Mouse (Mus musculus) stomach, embryonic 16.5 days (tissue): Measurements from ENCODE around the gene Zglp1. TPM values are rescaled to one million over a fixed set of nuclear protein-coding genes. Genes with fewer than 3 reads are reported as not detected.
A peak's percentile ranks its signal among the peaks of the same experiment; 100 is the strongest.

Source experiments
- ATAC-seq: fragments of 200-750 bp; cut with Nextera tagmentation; 2 replicates; pipeline ENCODE4 v1.8.0; 2017; ENCODE audit warnings: moderate number of reproducible peaks, moderate TSS enrichment; ENCODE audit not compliant: insufficient read depth, low FRiP score
- H3K27ac ChIP-seq: fragments of 300-500 bp; sonication (generic); 2 replicates; pipeline ENCODE4 v1.5.1; 2014; ENCODE audit warnings: low read length
- H3K27me3 ChIP-seq: fragments of 300-500 bp; sonication (generic); 2 replicates; pipeline ENCODE4 v1.6.1; 2014; ENCODE audit warnings: low read length, control low read depth, mixed read lengths; ENCODE audit not compliant: control insufficient read depth, insufficient read depth
- H3K36me3 ChIP-seq: fragments of 300-500 bp; sonication (generic); 2 replicates; pipeline ENCODE4 v1.6.1; 2014; ENCODE audit warnings: low read length; ENCODE audit not compliant: control insufficient read depth, insufficient read depth
- H3K4me1 ChIP-seq: fragments of 300-500 bp; sonication (generic); 2 replicates; pipeline ENCODE4 v1.6.1; 2014; ENCODE audit warnings: low read length, control low read depth, mixed read lengths; ENCODE audit not compliant: control insufficient read depth, insufficient read depth
- H3K4me2 ChIP-seq: fragments of 300-500 bp; sonication (generic); 2 replicates; pipeline ENCODE4 v1.6.1; 2014; ENCODE audit warnings: low read depth, low read length, mixed read lengths
- H3K4me3 ChIP-seq: fragments of 300-500 bp; sonication (generic); replicated peaks from 2 replicates; pipeline ENCODE4 v1.5.1; 2014; ENCODE audit warnings: mild to moderate bottlenecking, low read length
- H3K9ac ChIP-seq: fragments of 300-500 bp; sonication (generic); 2 replicates; pipeline ENCODE4 v1.6.1; 2014; ENCODE audit warnings: low read length
- H3K9me3 ChIP-seq: fragments of 300-500 bp; sonication (generic); replicated peaks from 2 replicates; pipeline ENCODE4 v1.6.1; 2016; ENCODE audit warnings: low read length, control low read depth; ENCODE audit not compliant: control insufficient read depth
- WGBS: fragments of 180-500 bp; shearing (Covaris S2); extraction: QIAGEN DNeasy Blood & Tissue Kit; methylation state at CpG from one replicate; pipeline ENCODE4 v1.1.7; 2014; 5-methylcytosine and 5-hydroxymethylcytosine counted together
- polyA plus RNA-seq: library from polyadenylated mRNA; unstranded; fragments of >200 nt; fragmentation: Nextera tagmentation; extraction: Ambion mirVana; gene quantifications from 2 replicates; pipeline ENCODE4 v1.2.1, GENCODE M21; 2015

The Zglp1 gene
- polyA plus RNA-seq, 1 experiment from 2014 or later: 0.89 TPM

GRCm38 (mm10) chr9:21032491-21032890 lies 34.4 kb downstream of the Zglp1 start:
- Histone ChIP-seq H3K27ac (no peak overlapping the region), H3K4me2 (peak overlapping the region; percentile 97), H3K27me3 (peaks cover 62% of the 10 kb centered on the region), H3K9me3 (no peaks in the 10 kb centered on the region), H3K36me3 (no peaks in the 10 kb centered on the region), H3K4me1 (peaks cover 36% of the 10 kb centered on the region), H3K4me3 (peak overlapping the region; percentile 54), H3K9ac (peak overlapping the region; percentile 64; the same call in 1 of the 2 replicates)
- ATAC-seq: no peak
- 2% methylated on average over 7 of the region's 7 CpGs for WGBS

- Histone ChIP-seq H3K9me3 (no peaks in the 10 kb centered on the region), H3K4me3 (peak within 1 kb of the TSS; percentile 54), H3K4me1 (peaks cover 31% of the 10 kb centered on the region), H3K36me3 (no peaks in the 10 kb centered on the region), H3K9ac (peak within 1 kb of the TSS; percentile 64), H3K27ac (peak within 1 kb of the TSS; percentile 56), H3K27me3 (peaks cover 57% of the 10 kb centered on the region), H3K4me2 (peak within 1 kb of the TSS; percentile 97)
- no peak for ATAC-seq
- under 1% methylated on average over 35 of the region's 35 CpGs for WGBS
Observed at GRCm38 (mm10) chr9:21031896-21032351, 35.0 kb downstream of the Zglp1 start, which contains the start of gene Icam5. Gene Icam5, plus strand, starts transcription at chr9:21032073.

GRCm38 (mm10) chr9:21031251-21031895 lies 35.5 kb downstream of the Zglp1 start:
- Histone ChIP-seq H3K4me2 (peak overlapping the region; percentile 97), H3K27ac (peak overlapping the region; percentile 56), H3K36me3 (no peaks in the 10 kb centered on the region), H3K4me1 (peaks cover 28% of the 10 kb centered on the region), H3K27me3 (peaks cover 52% of the 10 kb centered on the region), H3K4me3 (peak overlapping the region; percentile 54), H3K9ac (peak overlapping the region; percentile 49), H3K9me3 (no peaks in the 10 kb centered on the region)
- under 1% methylated on average over 36 of the region's 36 CpGs for WGBS
- peak; percentile 25 for ATAC-seq

- Histone ChIP-seq H3K4me2 (peak overlapping the region; percentile 97), H3K27ac (peak overlapping the region; percentile 56), H3K9ac (peak overlapping the region; percentile 49; the same call in 1 of the 2 replicates), H3K4me3 (peak overlapping the region; percentile 54), H3K4me1 (peaks cover 28% of the 10 kb centered on the region), H3K36me3 (no peaks in the 10 kb centered on the region), H3K27me3 (peaks cover 46% of the 10 kb centered on the region), H3K9me3 (no peaks in the 10 kb centered on the region)
- peak; percentile 74; the same call in 1 of the 2 replicates for ATAC-seq
- 0% methylated on average over 13 of the region's 13 CpGs for WGBS
Observed at GRCm38 (mm10) chr9:21030781-21031250, 36.1 kb downstream of the Zglp1 start.

GRCm38 (mm10) chr9:21030055-21030600 lies 36.8 kb downstream of the Zglp1 start:
- peak overlapping the region; percentile 54 for H3K4me3 ChIP-seq
- no peaks in the 10 kb centered on the region for H3K36me3 ChIP-seq
- no peak overlapping the region for H3K27ac ChIP-seq
- no peaks in the 10 kb centered on the region for H3K9me3 ChIP-seq
- WGBS: 17% methylated on average over 22 of the region's 22 CpGs
- H3K4me1 ChIP-seq: peaks cover 31% of the 10 kb centered on the region
- no peak for ATAC-seq
- H3K27me3 ChIP-seq: peaks cover 40% of the 10 kb centered on the region
- peak overlapping the region; percentile 97 for H3K4me2 ChIP-seq
- H3K9ac ChIP-seq: no peak overlapping the region

- WGBS: 2% methylated on average over 37 of the region's 37 CpGs
- no peak within 1 kb of the TSS for H3K27ac ChIP-seq
- no peaks in the 10 kb centered on the region for H3K36me3 ChIP-seq
- peak within 1 kb of the TSS; percentile 54 for H3K4me3 ChIP-seq
- H3K9me3 ChIP-seq: no peaks in the 10 kb centered on the region
- peak within 1 kb of the TSS; percentile 65 for H3K9ac ChIP-seq
- H3K4me2 ChIP-seq: peak within 1 kb of the TSS; percentile 97
- ATAC-seq: 0 out of 2 replicates have a peak, but pooled peaks have one; percentile 19
- peaks cover 33% of the 10 kb centered on the region for H3K27me3 ChIP-seq
- H3K4me1 ChIP-seq: peaks cover 31% of the 10 kb centered on the region
Observed at GRCm38 (mm10) chr9:21029291-21030054, 37.4 kb downstream of the Zglp1 start, which contains the start of gene Icam4. Gene Icam4, plus strand, starts transcription at chr9:21029373.

- peaks cover 27% of the 10 kb centered on the region for H3K27me3 ChIP-seq
- 66% methylated on average over 6 of the region's 6 CpGs for WGBS
- H3K36me3 ChIP-seq: no peaks in the 10 kb centered on the region
- H3K4me3 ChIP-seq: no peak overlapping the region
- no peak overlapping the region for H3K9ac ChIP-seq
- H3K9me3 ChIP-seq: no peaks in the 10 kb centered on the region
- H3K4me2 ChIP-seq: no peak overlapping the region
- H3K4me1 ChIP-seq: peaks cover 30% of the 10 kb centered on the region
- no peak for ATAC-seq
- H3K27ac ChIP-seq: no peak overlapping the region
Observed at GRCm38 (mm10) chr9:21028560-21029110, 38.3 kb downstream of the Zglp1 start.

- Histone ChIP-seq H3K36me3 (no peaks in the 10 kb centered on the region), H3K27me3 (peaks cover 20% of the 10 kb centered on the region), H3K9me3 (no peaks in the 10 kb centered on the region), H3K4me3 (no peak overlapping the region), H3K4me2 (no peak overlapping the region), H3K27ac (no peak overlapping the region), H3K4me1 (peaks cover 25% of the 10 kb centered on the region), H3K9ac (no peak overlapping the region)
- 67% methylated on average over 8 of the region's 8 CpGs for WGBS
- ATAC-seq: no peak
Observed at GRCm38 (mm10) chr9:21027774-21028290, 39.1 kb downstream of the Zglp1 start.
